Mouse (Mus musculus): ENCODE measurements around the gene En1. TPM values are rescaled to one million over a fixed set of nuclear protein-coding genes. Genes with fewer than 3 reads are reported as not detected.
A peak's percentile ranks its signal among the peaks of the same experiment; 100 is the strongest.

En1 gene
- polyA plus RNA-seq (2015; fragmentation: Nextera tagmentation; extraction: Ambion mirVana) = not detected in 2 replicates

DNA sequence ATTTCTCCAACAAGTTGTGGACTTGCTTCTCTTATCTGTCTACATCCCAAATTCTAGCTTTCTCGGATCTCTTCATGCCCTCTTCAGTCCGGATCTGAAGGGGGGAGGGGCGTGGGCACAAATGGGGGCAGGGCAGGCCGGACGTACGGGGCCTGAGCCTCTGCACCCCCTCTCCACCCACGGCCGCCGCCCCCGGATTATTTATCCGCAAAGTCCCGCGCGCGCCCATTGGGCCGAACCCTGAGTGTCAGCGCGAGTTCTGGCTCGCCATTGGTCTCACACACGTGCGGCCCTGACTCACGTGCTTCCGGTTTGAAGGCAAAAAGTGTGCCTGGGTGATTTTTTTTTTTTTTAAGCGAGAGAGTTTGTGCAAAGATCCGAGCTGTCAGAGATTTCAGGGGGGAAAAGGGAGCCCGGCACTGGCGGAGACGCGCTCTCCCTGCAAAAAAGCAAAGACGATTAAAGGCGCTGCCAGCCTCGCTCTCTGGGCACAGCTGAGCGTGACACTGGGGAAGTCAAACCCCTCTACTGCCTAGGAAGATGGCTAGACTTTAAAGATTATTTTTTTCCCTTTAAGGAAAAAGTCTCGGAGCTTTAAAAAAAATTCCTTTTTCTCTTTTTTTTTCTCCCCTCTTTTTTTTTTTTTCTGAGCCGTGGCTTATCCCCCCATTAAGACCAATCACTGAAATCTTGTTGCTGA, at the start of gene En1:
TSS of gene En1 (plus strand) at position 388 of the 700 bp plus-strand sequence.
- peaks cover 99% of the 10 kb centered on the region for H3K27me3 ChIP-seq (ENCODE audit: control insufficient read depth, insufficient read depth, low read depth, low read length)
- under 1% methylated on average over 35 of the region's 35 CpGs for WGBS (ENCODE audit: insufficient replicate concordance)
- H3K9ac ChIP-seq (ENCODE audit: low read depth, low read length) = no peak within 1 kb of the TSS
- H3K4me1 ChIP-seq (ENCODE audit: control insufficient read depth, low read depth, low read length) = no peaks in the 10 kb centered on the region; the same call in 1 of the 2 replicates
- H3K27ac ChIP-seq (ENCODE audit: low read length) = no peak within 1 kb of the TSS
- peak within 1 kb of the TSS; percentile 39 for H3K4me3 ChIP-seq (ENCODE audit: low read depth, low read length)
- H3K9me3 ChIP-seq (replicated peaks; ENCODE audit: control insufficient read depth, low read length) = no peaks in the 10 kb centered on the region
- H3K4me2 ChIP-seq (ENCODE audit: low read depth, low read length) = peak within 1 kb of the TSS; percentile 46
- ATAC-seq (ENCODE audit: low read depth) = no peak
- no peaks in the 10 kb centered on the region for H3K36me3 ChIP-seq (ENCODE audit: control insufficient read depth, insufficient read depth)

- 54% methylated on average over 15 of the region's 15 CpGs for WGBS (ENCODE audit: insufficient replicate concordance)
- no peak overlapping the region for H3K9ac ChIP-seq (ENCODE audit: low read depth, low read length)
- H3K27ac ChIP-seq (ENCODE audit: low read length) = no peak overlapping the region
- no peaks in the 10 kb centered on the region for H3K36me3 ChIP-seq (ENCODE audit: control insufficient read depth, insufficient read depth)
- H3K27me3 ChIP-seq (ENCODE audit: control insufficient read depth, insufficient read depth, low read depth, low read length) = no peaks in the 10 kb centered on the region
- H3K4me1 ChIP-seq (ENCODE audit: control insufficient read depth, low read depth, low read length) = no peaks in the 10 kb centered on the region
- ATAC-seq (ENCODE audit: low read depth) = no peak
- no peak overlapping the region for H3K4me2 ChIP-seq (ENCODE audit: low read depth, low read length)
- H3K4me3 ChIP-seq (ENCODE audit: low read depth, low read length) = no peak overlapping the region
- no peaks in the 10 kb centered on the region for H3K9me3 ChIP-seq (replicated peaks; ENCODE audit: control insufficient read depth, low read length)
These were observed 45.0 kb upstream of the En1 start for GRCm38 (mm10) chr1:120556926-120557846.

DNA sequence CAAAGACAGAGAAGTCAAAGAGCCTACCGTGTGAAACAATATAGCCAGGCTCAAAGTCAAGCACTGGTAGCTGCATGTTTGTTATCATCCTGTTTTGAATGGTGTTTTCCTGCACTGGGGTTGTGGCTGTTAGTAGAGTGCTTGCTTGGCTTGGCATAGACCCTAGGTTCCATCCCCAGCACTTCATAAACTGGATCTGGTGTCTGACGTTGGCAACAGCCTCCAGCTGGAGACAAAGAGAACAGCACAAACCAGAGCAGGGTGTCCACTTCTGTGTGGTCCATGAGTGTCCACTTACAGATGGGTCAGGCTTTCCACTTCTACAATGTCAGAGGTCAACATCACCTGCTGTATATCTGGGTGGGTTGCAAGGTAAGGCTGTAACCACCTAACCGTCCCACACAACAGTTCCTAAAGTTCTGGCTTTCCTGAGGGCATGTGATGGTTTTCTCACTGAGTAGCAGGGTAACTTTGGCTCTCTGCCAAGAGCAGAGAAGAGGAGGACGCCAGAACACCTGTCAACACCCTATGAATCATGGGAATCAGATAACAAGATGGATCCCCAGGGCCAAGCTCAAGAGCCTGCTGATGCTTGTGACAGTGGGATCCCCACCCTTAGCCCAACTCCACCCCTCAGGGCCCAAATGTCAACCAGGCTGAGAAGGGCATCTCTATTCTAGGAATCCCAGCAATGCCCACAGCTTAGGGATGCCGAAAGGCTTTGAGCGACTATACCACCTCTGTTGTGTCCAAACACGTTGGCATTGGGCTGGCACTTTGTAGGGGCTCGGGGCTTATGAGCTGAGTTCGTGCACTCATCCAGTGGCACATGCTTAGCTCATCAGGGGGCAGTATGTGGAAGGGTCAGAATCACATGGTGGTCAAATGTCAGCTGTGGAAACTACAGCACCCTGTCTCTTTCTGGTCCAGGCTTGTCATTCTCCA, 43.6 kb upstream of the En1 start:
- H3K36me3 ChIP-seq (ENCODE audit: control insufficient read depth, insufficient read depth) = no peaks in the 10 kb centered on the region
- H3K9ac ChIP-seq (ENCODE audit: low read depth, low read length) = no peak overlapping the region
- no peaks in the 10 kb centered on the region for H3K27me3 ChIP-seq (ENCODE audit: control insufficient read depth, insufficient read depth, low read depth, low read length)
- H3K4me1 ChIP-seq (ENCODE audit: control insufficient read depth, low read depth, low read length) = no peaks in the 10 kb centered on the region
- no peak overlapping the region for H3K4me2 ChIP-seq (ENCODE audit: low read depth, low read length)
- 50% methylated on average over 9 of the region's 9 CpGs for WGBS (ENCODE audit: insufficient replicate concordance)
- no peaks in the 10 kb centered on the region for H3K9me3 ChIP-seq (replicated peaks; ENCODE audit: control insufficient read depth, low read length)
- no peak for ATAC-seq (ENCODE audit: low read depth)
- H3K4me3 ChIP-seq (ENCODE audit: low read depth, low read length) = no peak overlapping the region
- no peak overlapping the region for H3K27ac ChIP-seq (ENCODE audit: low read length)

DNA sequence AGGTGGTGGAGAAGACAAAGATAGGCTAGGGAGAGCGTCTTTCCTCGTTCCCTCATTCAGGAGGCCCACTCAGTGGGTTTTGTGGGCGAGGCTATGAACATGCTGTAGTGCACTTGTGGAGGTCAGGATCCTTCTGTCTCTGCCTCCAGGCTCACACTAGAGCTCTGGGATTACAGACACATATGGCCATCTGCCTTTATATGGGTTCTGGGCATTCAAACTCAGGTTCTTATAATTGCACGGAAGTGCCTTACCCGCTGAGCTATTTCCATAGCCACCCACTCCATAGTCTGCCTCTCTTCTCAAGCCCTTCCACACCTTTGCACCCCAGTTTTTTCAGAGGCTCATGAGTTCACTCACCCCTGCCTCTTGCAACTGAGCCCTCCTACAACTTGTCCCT, 42.3 kb upstream of the En1 start:
- no peak overlapping the region for H3K4me2 ChIP-seq (ENCODE audit: low read depth, low read length)
- no peak overlapping the region for H3K4me3 ChIP-seq (ENCODE audit: low read depth, low read length)
- WGBS (ENCODE audit: insufficient replicate concordance) = 62% methylated on average over 5 of the region's 5 CpGs
- H3K4me1 ChIP-seq (ENCODE audit: control insufficient read depth, low read depth, low read length) = no peaks in the 10 kb centered on the region
- ATAC-seq (ENCODE audit: low read depth) = no peak
- no peaks in the 10 kb centered on the region for H3K27me3 ChIP-seq (ENCODE audit: control insufficient read depth, insufficient read depth, low read depth, low read length)
- no peaks in the 10 kb centered on the region for H3K36me3 ChIP-seq (ENCODE audit: control insufficient read depth, insufficient read depth)
- H3K27ac ChIP-seq (ENCODE audit: low read length) = no peak overlapping the region
- H3K9ac ChIP-seq (ENCODE audit: low read depth, low read length) = no peak overlapping the region
- H3K9me3 ChIP-seq (replicated peaks; ENCODE audit: control insufficient read depth, low read length) = no peaks in the 10 kb centered on the region

- WGBS (ENCODE audit: insufficient replicate concordance) = 47% methylated on average over 4 of the region's 4 CpGs
These were observed 20.9 kb upstream of the En1 start for GRCm38 (mm10) chr1:120581306-120581705.

GRCm38 (mm10) chr1:120585481-120585880, 16.7 kb upstream of the En1 start:
- no peaks in the 10 kb centered on the region for H3K4me1 ChIP-seq (ENCODE audit: control insufficient read depth, low read depth, low read length)
- no peaks in the 10 kb centered on the region for H3K9me3 ChIP-seq (replicated peaks; ENCODE audit: control insufficient read depth, low read length)
- no peak overlapping the region for H3K9ac ChIP-seq (ENCODE audit: low read depth, low read length)
- ATAC-seq (ENCODE audit: low read depth) = no peak
- H3K4me2 ChIP-seq (ENCODE audit: low read depth, low read length) = no peak overlapping the region
- H3K27ac ChIP-seq (ENCODE audit: low read length) = no peak overlapping the region
- no peak overlapping the region for H3K4me3 ChIP-seq (ENCODE audit: low read depth, low read length)
- peaks cover 2% of the 10 kb centered on the region; the same call in 1 of the 2 replicates for H3K27me3 ChIP-seq (ENCODE audit: control insufficient read depth, insufficient read depth, low read depth, low read length)
- 20% methylated on average over 2 of the region's 2 CpGs for WGBS (ENCODE audit: insufficient replicate concordance)
- no peaks in the 10 kb centered on the region for H3K36me3 ChIP-seq (ENCODE audit: control insufficient read depth, insufficient read depth)

More at GRCm38 (mm10) chr1:120581306-120581705, 20.9 kb upstream of the En1 start:
- no peak for ATAC-seq (ENCODE audit: low read depth)
- H3K4me3 ChIP-seq (ENCODE audit: low read depth, low read length) = no peak overlapping the region
- H3K4me1 ChIP-seq (ENCODE audit: control insufficient read depth, low read depth, low read length) = no peaks in the 10 kb centered on the region
- no peaks in the 10 kb centered on the region for H3K9me3 ChIP-seq (replicated peaks; ENCODE audit: control insufficient read depth, low read length)
- no peak overlapping the region for H3K9ac ChIP-seq (ENCODE audit: low read depth, low read length)
- H3K27me3 ChIP-seq (ENCODE audit: control insufficient read depth, insufficient read depth, low read depth, low read length) = no peaks in the 10 kb centered on the region
- no peaks in the 10 kb centered on the region for H3K36me3 ChIP-seq (ENCODE audit: control insufficient read depth, insufficient read depth)
- no peak overlapping the region for H3K27ac ChIP-seq (ENCODE audit: low read length)
- H3K4me2 ChIP-seq (ENCODE audit: low read depth, low read length) = no peak overlapping the region

DNA sequence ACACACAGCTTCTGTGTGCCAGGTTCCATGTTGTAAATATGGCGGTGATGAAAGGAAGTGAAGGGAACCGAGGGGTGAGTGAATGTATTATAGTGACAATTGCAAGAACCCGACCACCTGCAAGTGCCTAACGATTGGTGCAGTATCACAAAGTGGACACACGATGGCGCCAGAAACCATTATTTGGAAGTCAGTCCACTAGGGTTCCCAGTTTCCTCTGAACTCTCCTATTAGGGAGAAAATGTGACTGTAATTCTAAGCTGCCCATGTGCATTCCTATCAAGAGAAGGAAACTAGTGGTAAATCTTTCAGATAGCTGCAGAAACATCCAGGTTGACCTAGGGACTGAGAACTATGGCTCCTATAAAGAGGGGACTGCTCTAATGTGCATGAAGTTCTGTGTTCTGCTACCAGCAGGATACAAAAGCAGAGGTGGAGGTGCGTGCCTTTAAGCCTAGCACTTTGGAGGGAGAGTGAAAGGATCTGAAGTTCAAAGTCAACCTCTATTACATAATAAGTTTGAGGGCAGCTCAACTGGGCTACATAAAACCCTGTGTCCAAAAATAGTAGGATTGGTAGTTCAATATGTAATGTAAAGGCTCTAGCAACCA, 15.6 kb upstream of the En1 start:
- Histone ChIP-seq H3K27ac (ENCODE audit: low read length) (no peak overlapping the region), H3K9me3 (replicated peaks; ENCODE audit: control insufficient read depth, low read length) (no peaks in the 10 kb centered on the region), H3K4me1 (ENCODE audit: control insufficient read depth, low read depth, low read length) (no peaks in the 10 kb centered on the region), H3K9ac (ENCODE audit: low read depth, low read length) (no peak overlapping the region), H3K27me3 (ENCODE audit: control insufficient read depth, insufficient read depth, low read depth, low read length) (peaks cover 9% of the 10 kb centered on the region), H3K4me2 (ENCODE audit: low read depth, low read length) (no peak overlapping the region), H3K36me3 (ENCODE audit: control insufficient read depth, insufficient read depth) (no peaks in the 10 kb centered on the region), H3K4me3 (ENCODE audit: low read depth, low read length) (no peak overlapping the region)
- 8% methylated on average over 7 of the region's 7 CpGs for WGBS (ENCODE audit: insufficient replicate concordance)
- ATAC-seq (ENCODE audit: low read depth) = no peak

- Histone ChIP-seq H3K4me1 (ENCODE audit: control insufficient read depth, low read depth, low read length) (no peaks in the 10 kb centered on the region), H3K9me3 (replicated peaks; ENCODE audit: control insufficient read depth, low read length) (no peaks in the 10 kb centered on the region), H3K27me3 (ENCODE audit: control insufficient read depth, insufficient read depth, low read depth, low read length) (peaks cover 17% of the 10 kb centered on the region), H3K4me3 (ENCODE audit: low read depth, low read length) (no peak overlapping the region), H3K9ac (ENCODE audit: low read depth, low read length) (no peak overlapping the region), H3K27ac (ENCODE audit: low read length) (no peak overlapping the region), H3K36me3 (ENCODE audit: control insufficient read depth, insufficient read depth) (no peaks in the 10 kb centered on the region), H3K4me2 (ENCODE audit: low read depth, low read length) (no peak overlapping the region)
- WGBS (ENCODE audit: insufficient replicate concordance) = 51% methylated on average over 10 of the region's 12 CpGs
- no peak for ATAC-seq (ENCODE audit: low read depth)
These were observed 14.8 kb upstream of the En1 start for GRCm38 (mm10) chr1:120587431-120587830.

All from liver, embryonic 16.5 days (tissue).